Mouse (Mus musculus): ENCODE data around the gene Kctd11. TPM values are rescaled to one million over a fixed set of nuclear protein-coding genes. Genes with fewer than 3 reads are reported as not detected.

Gene Kctd11
- polyA plus RNA-seq (2015; fragmentation: Illumina TruSeq; extraction: RNeasy Lipid Tissue Mini Kit (QIAGEN cat#74804); ENCODE audit: insufficient read depth, low read depth, low replicate concordance) = 1.4 TPM

GRCm38 (mm10) chr11:69880853-69881603 lies at the start of gene Kctd11:
Gene Kctd11 (minus strand): TSS chr11:69881406.

GRCm38 (mm10) chr11:69921114-69922011 lies 40.2 kb upstream of the Kctd11 start, which contains the start of gene Eif5a:
Gene Eif5a (minus strand): TSS chr11:69921958.

GRCm38 (mm10) chr11:69913554-69914371 lies 32.6 kb upstream of the Kctd11 start, which contains the start of gene Gps2:
Gene Gps2 (plus strand): TSS chr11:69913888.

GRCm38 (mm10) chr11:69900471-69901405 lies 19.5 kb upstream of the Kctd11 start, which contains the start of the genes 2810408A11Rik and Neurl4:
Gene 2810408A11Rik (minus strand): TSS chr11:69900987.
Gene Neurl4 (plus strand): TSS chr11:69901072.

GRCm38 (mm10) chr11:69895291-69895690 lies 14.1 kb upstream of the Kctd11 start, which contains the start of gene Acap1:
Gene Acap1 (minus strand): TSS chr11:69895539.

GRCm38 (mm10) chr11:69877878-69878277 lies 3.3 kb downstream of the Kctd11 start, which contains the start of gene Tmem95:
Gene Tmem95 (minus strand): TSS chr11:69878018.

GRCm38 (mm10) chr11:69858113-69858998 lies 22.9 kb downstream of the Kctd11 start, which contains the start of gene Tnk1:
Gene Tnk1 (minus strand): TSS chr11:69858730.

GRCm38 (mm10) chr11:69846198-69846680 lies 35.0 kb downstream of the Kctd11 start, which contains the start of gene Plscr3:
Gene Plscr3 (plus strand): TSS chr11:69846376.

GRCm38 (mm10) chr11:69837952-69838713 lies 43.1 kb downstream of the Kctd11 start, which contains the start of gene Tmem256:
Gene Tmem256 (plus strand): TSS chr11:69838514.

GRCm38 (mm10) chr11:69837604-69837951 lies 43.6 kb downstream of the Kctd11 start, which contains the start of gene Nlgn2:
Gene Nlgn2 (minus strand): TSS chr11:69837784.

Other genes with a start within 250 kb of the Kctd11 start
- 24.7 TPM for gene Fxr2, start 248.4 kb downstream of the Kctd11 start, polyA plus RNA-seq (2015; fragmentation: Illumina TruSeq; extraction: RNeasy Lipid Tissue Mini Kit (QIAGEN cat#74804); ENCODE audit: insufficient read depth, low read depth, low replicate concordance)
- not detected for gene Sox15, start 226.1 kb downstream of the Kctd11 start, polyA plus RNA-seq (2015; fragmentation: Illumina TruSeq; extraction: RNeasy Lipid Tissue Mini Kit (QIAGEN cat#74804); ENCODE audit: insufficient read depth, low read depth, low replicate concordance)
- 20.9 TPM for gene Mpdu1, start 218.8 kb downstream of the Kctd11 start, polyA plus RNA-seq (2015; fragmentation: Illumina TruSeq; extraction: RNeasy Lipid Tissue Mini Kit (QIAGEN cat#74804); ENCODE audit: insufficient read depth, low read depth, low replicate concordance)
- gene Cd68, start 215.3 kb downstream of the Kctd11 start, polyA plus RNA-seq (2015; fragmentation: Illumina TruSeq; extraction: RNeasy Lipid Tissue Mini Kit (QIAGEN cat#74804); ENCODE audit: insufficient read depth, low read depth, low replicate concordance) = 11.4 TPM
- 118 TPM for gene Eif4a1, start 209.0 kb downstream of the Kctd11 start, polyA plus RNA-seq (2015; fragmentation: Illumina TruSeq; extraction: RNeasy Lipid Tissue Mini Kit (QIAGEN cat#74804); ENCODE audit: insufficient read depth, low read depth, low replicate concordance)
- gene Senp3, start 199.3 kb downstream of the Kctd11 start, polyA plus RNA-seq (2015; fragmentation: Illumina TruSeq; extraction: RNeasy Lipid Tissue Mini Kit (QIAGEN cat#74804); ENCODE audit: insufficient read depth, low read depth, low replicate concordance) = 20.9 TPM
- 1.0 TPM for gene Tnfsf13, start 195.6 kb downstream of the Kctd11 start, polyA plus RNA-seq (2015; fragmentation: Illumina TruSeq; extraction: RNeasy Lipid Tissue Mini Kit (QIAGEN cat#74804); ENCODE audit: insufficient read depth, low read depth, low replicate concordance)
- gene Tnfsf12, start 185.6 kb downstream of the Kctd11 start, polyA plus RNA-seq (2015; fragmentation: Illumina TruSeq; extraction: RNeasy Lipid Tissue Mini Kit (QIAGEN cat#74804); ENCODE audit: insufficient read depth, low read depth, low replicate concordance) = 12.1 TPM
- gene Tnfsfm13, start 185.3 kb downstream of the Kctd11 start, polyA plus RNA-seq (2015; fragmentation: Illumina TruSeq; extraction: RNeasy Lipid Tissue Mini Kit (QIAGEN cat#74804); ENCODE audit: insufficient read depth, low read depth, low replicate concordance) = 4.4 TPM
- 11.2 TPM for gene Polr2a, start 122.8 kb downstream of the Kctd11 start, polyA plus RNA-seq (2015; fragmentation: Illumina TruSeq; extraction: RNeasy Lipid Tissue Mini Kit (QIAGEN cat#74804); ENCODE audit: insufficient read depth, low read depth, low replicate concordance)
- not detected for gene Slc35g3, start 119.4 kb downstream of the Kctd11 start, polyA plus RNA-seq (2015; fragmentation: Illumina TruSeq; extraction: RNeasy Lipid Tissue Mini Kit (QIAGEN cat#74804); ENCODE audit: insufficient read depth, low read depth, low replicate concordance)
- 7.3 TPM for gene Zbtb4, start 115.5 kb downstream of the Kctd11 start, polyA plus RNA-seq (2015; fragmentation: Illumina TruSeq; extraction: RNeasy Lipid Tissue Mini Kit (QIAGEN cat#74804); ENCODE audit: insufficient read depth, low read depth, low replicate concordance)
- 3.0 TPM for gene Chrnb1, start 85.5 kb downstream of the Kctd11 start, polyA plus RNA-seq (2015; fragmentation: Illumina TruSeq; extraction: RNeasy Lipid Tissue Mini Kit (QIAGEN cat#74804); ENCODE audit: insufficient read depth, low read depth, low replicate concordance)
- 1.2 TPM for gene Fgf11, start 79.5 kb downstream of the Kctd11 start, polyA plus RNA-seq (2015; fragmentation: Illumina TruSeq; extraction: RNeasy Lipid Tissue Mini Kit (QIAGEN cat#74804); ENCODE audit: insufficient read depth, low read depth, low replicate concordance)
- 1.6 TPM for gene Tmem102, start 75.8 kb downstream of the Kctd11 start, polyA plus RNA-seq (2015; fragmentation: Illumina TruSeq; extraction: RNeasy Lipid Tissue Mini Kit (QIAGEN cat#74804); ENCODE audit: insufficient read depth, low read depth, low replicate concordance)
- gene Gm39566, start 66.1 kb downstream of the Kctd11 start, polyA plus RNA-seq (2015; fragmentation: Illumina TruSeq; extraction: RNeasy Lipid Tissue Mini Kit (QIAGEN cat#74804); ENCODE audit: insufficient read depth, low read depth, low replicate concordance) = not detected
- not detected for gene Spem2, start 62.9 kb downstream of the Kctd11 start, polyA plus RNA-seq (2015; fragmentation: Illumina TruSeq; extraction: RNeasy Lipid Tissue Mini Kit (QIAGEN cat#74804); ENCODE audit: insufficient read depth, low read depth, low replicate concordance)
- not detected for gene Spem1, start 59.2 kb downstream of the Kctd11 start, polyA plus RNA-seq (2015; fragmentation: Illumina TruSeq; extraction: RNeasy Lipid Tissue Mini Kit (QIAGEN cat#74804); ENCODE audit: insufficient read depth, low read depth, low replicate concordance)
- 6.3 TPM for gene Nlgn2, start 43.6 kb downstream of the Kctd11 start, polyA plus RNA-seq (2015; fragmentation: Illumina TruSeq; extraction: RNeasy Lipid Tissue Mini Kit (QIAGEN cat#74804); ENCODE audit: insufficient read depth, low read depth, low replicate concordance)
- gene Tmem256, start 42.9 kb downstream of the Kctd11 start, polyA plus RNA-seq (2015; fragmentation: Illumina TruSeq; extraction: RNeasy Lipid Tissue Mini Kit (QIAGEN cat#74804); ENCODE audit: insufficient read depth, low read depth, low replicate concordance) = 73.9 TPM
- 8.3 TPM for gene Plscr3, start 35.0 kb downstream of the Kctd11 start, polyA plus RNA-seq (2015; fragmentation: Illumina TruSeq; extraction: RNeasy Lipid Tissue Mini Kit (QIAGEN cat#74804); ENCODE audit: insufficient read depth, low read depth, low replicate concordance)
- 6.0 TPM for gene Tnk1, start 22.7 kb downstream of the Kctd11 start, polyA plus RNA-seq (2015; fragmentation: Illumina TruSeq; extraction: RNeasy Lipid Tissue Mini Kit (QIAGEN cat#74804); ENCODE audit: insufficient read depth, low read depth, low replicate concordance)
- not detected for gene Tmem95, start 3.4 kb downstream of the Kctd11 start, polyA plus RNA-seq (2015; fragmentation: Illumina TruSeq; extraction: RNeasy Lipid Tissue Mini Kit (QIAGEN cat#74804); ENCODE audit: insufficient read depth, low read depth, low replicate concordance)
- gene Acap1, start 14.1 kb upstream of the Kctd11 start, polyA plus RNA-seq (2015; fragmentation: Illumina TruSeq; extraction: RNeasy Lipid Tissue Mini Kit (QIAGEN cat#74804); ENCODE audit: insufficient read depth, low read depth, low replicate concordance) = 0.87 TPM
- gene 2810408A11Rik, start 19.6 kb upstream of the Kctd11 start, polyA plus RNA-seq (2015; fragmentation: Illumina TruSeq; extraction: RNeasy Lipid Tissue Mini Kit (QIAGEN cat#74804); ENCODE audit: insufficient read depth, low read depth, low replicate concordance) = not detected
- 12.3 TPM for gene Neurl4, start 19.7 kb upstream of the Kctd11 start, polyA plus RNA-seq (2015; fragmentation: Illumina TruSeq; extraction: RNeasy Lipid Tissue Mini Kit (QIAGEN cat#74804); ENCODE audit: insufficient read depth, low read depth, low replicate concordance)
- gene Gps2, start 32.5 kb upstream of the Kctd11 start, polyA plus RNA-seq (2015; fragmentation: Illumina TruSeq; extraction: RNeasy Lipid Tissue Mini Kit (QIAGEN cat#74804); ENCODE audit: insufficient read depth, low read depth, low replicate concordance) = 25.1 TPM
- 133 TPM for gene Eif5a, start 40.6 kb upstream of the Kctd11 start, polyA plus RNA-seq (2015; fragmentation: Illumina TruSeq; extraction: RNeasy Lipid Tissue Mini Kit (QIAGEN cat#74804); ENCODE audit: insufficient read depth, low read depth, low replicate concordance)
- gene Ybx2, start 54.4 kb upstream of the Kctd11 start, polyA plus RNA-seq (2015; fragmentation: Illumina TruSeq; extraction: RNeasy Lipid Tissue Mini Kit (QIAGEN cat#74804); ENCODE audit: insufficient read depth, low read depth, low replicate concordance) = 1.6 TPM
- 3.1 TPM for gene Slc2a4, start 66.8 kb upstream of the Kctd11 start, polyA plus RNA-seq (2015; fragmentation: Illumina TruSeq; extraction: RNeasy Lipid Tissue Mini Kit (QIAGEN cat#74804); ENCODE audit: insufficient read depth, low read depth, low replicate concordance)
- gene Cldn7, start 83.4 kb upstream of the Kctd11 start, polyA plus RNA-seq (2015; fragmentation: Illumina TruSeq; extraction: RNeasy Lipid Tissue Mini Kit (QIAGEN cat#74804); ENCODE audit: insufficient read depth, low read depth, low replicate concordance) = 21.0 TPM
- 42.3 TPM for gene Ctdnep1, start 99.8 kb upstream of the Kctd11 start, polyA plus RNA-seq (2015; fragmentation: Illumina TruSeq; extraction: RNeasy Lipid Tissue Mini Kit (QIAGEN cat#74804); ENCODE audit: insufficient read depth, low read depth, low replicate concordance)
- gene Elp5, start 101.1 kb upstream of the Kctd11 start, polyA plus RNA-seq (2015; fragmentation: Illumina TruSeq; extraction: RNeasy Lipid Tissue Mini Kit (QIAGEN cat#74804); ENCODE audit: insufficient read depth, low read depth, low replicate concordance) = 22.5 TPM
- 186 TPM for gene Gabarap, start 109.7 kb upstream of the Kctd11 start, polyA plus RNA-seq (2015; fragmentation: Illumina TruSeq; extraction: RNeasy Lipid Tissue Mini Kit (QIAGEN cat#74804); ENCODE audit: insufficient read depth, low read depth, low replicate concordance)
- gene Phf23, start 114.4 kb upstream of the Kctd11 start, polyA plus RNA-seq (2015; fragmentation: Illumina TruSeq; extraction: RNeasy Lipid Tissue Mini Kit (QIAGEN cat#74804); ENCODE audit: insufficient read depth, low read depth, low replicate concordance) = 15.8 TPM
- 6.6 TPM for gene Dvl2, start 119.2 kb upstream of the Kctd11 start, polyA plus RNA-seq (2015; fragmentation: Illumina TruSeq; extraction: RNeasy Lipid Tissue Mini Kit (QIAGEN cat#74804); ENCODE audit: insufficient read depth, low read depth, low replicate concordance)
- gene Acadvl, start 134.0 kb upstream of the Kctd11 start, polyA plus RNA-seq (2015; fragmentation: Illumina TruSeq; extraction: RNeasy Lipid Tissue Mini Kit (QIAGEN cat#74804); ENCODE audit: insufficient read depth, low read depth, low replicate concordance) = 25.2 TPM
- gene Dlg4, start 135.5 kb upstream of the Kctd11 start, polyA plus RNA-seq (2015; fragmentation: Illumina TruSeq; extraction: RNeasy Lipid Tissue Mini Kit (QIAGEN cat#74804); ENCODE audit: insufficient read depth, low read depth, low replicate concordance) = 8.8 TPM
- not detected for gene Asgr1, start 172.7 kb upstream of the Kctd11 start, polyA plus RNA-seq (2015; fragmentation: Illumina TruSeq; extraction: RNeasy Lipid Tissue Mini Kit (QIAGEN cat#74804); ENCODE audit: insufficient read depth, low read depth, low replicate concordance)
- not detected for gene Asgr2, start 211.2 kb upstream of the Kctd11 start, polyA plus RNA-seq (2015; fragmentation: Illumina TruSeq; extraction: RNeasy Lipid Tissue Mini Kit (QIAGEN cat#74804); ENCODE audit: insufficient read depth, low read depth, low replicate concordance)
- gene Mgl2, start 248.9 kb upstream of the Kctd11 start, polyA plus RNA-seq (2015; fragmentation: Illumina TruSeq; extraction: RNeasy Lipid Tissue Mini Kit (QIAGEN cat#74804); ENCODE audit: insufficient read depth, low read depth, low replicate concordance) = 8.1 TPM